Mouse (Mus musculus): ENCODE results near the gene Olfr558. TPM values are rescaled to one million over a fixed set of nuclear protein-coding genes. Genes with fewer than 3 reads are reported as not detected.

Olfr558 gene
- not detected in 2 replicates for polyA plus RNA-seq (2014; fragmentation: Nextera tagmentation; extraction: Ambion mirVana)

- DNase-seq (ENCODE audit: low spot score) (no peak), ATAC-seq (replicated peaks; ENCODE audit: low FRiP score) (no peak)
- Histone ChIP-seq H3K9ac (ENCODE audit: low read depth, low read length) (no peak within 1 kb of the TSS), H3K9me3 (ENCODE audit: control insufficient read depth, low read length) (no peaks in the 10 kb centered on the region), H3K27me3 (replicated peaks; ENCODE audit: control insufficient read depth, insufficient read depth, low read length) (no peaks in the 10 kb centered on the region), H3K4me1 (replicated peaks; ENCODE audit: control insufficient read depth, insufficient read depth, low read length) (no peaks in the 10 kb centered on the region), H3K4me3 (ENCODE audit: low read depth, low read length) (no peak within 1 kb of the TSS), H3K4me2 (no peak within 1 kb of the TSS), H3K36me3 (ENCODE audit: control insufficient read depth, insufficient read depth, low read length) (no peaks in the 10 kb centered on the region), H3K27ac (ENCODE audit: low read depth, low read length) (no peak within 1 kb of the TSS)
Measured at GRCm38 (mm10) chr7:102701915-102702314, at the start of gene Olfr558. Olfr558 (plus strand) TSS chr7:102702215.

DNA sequence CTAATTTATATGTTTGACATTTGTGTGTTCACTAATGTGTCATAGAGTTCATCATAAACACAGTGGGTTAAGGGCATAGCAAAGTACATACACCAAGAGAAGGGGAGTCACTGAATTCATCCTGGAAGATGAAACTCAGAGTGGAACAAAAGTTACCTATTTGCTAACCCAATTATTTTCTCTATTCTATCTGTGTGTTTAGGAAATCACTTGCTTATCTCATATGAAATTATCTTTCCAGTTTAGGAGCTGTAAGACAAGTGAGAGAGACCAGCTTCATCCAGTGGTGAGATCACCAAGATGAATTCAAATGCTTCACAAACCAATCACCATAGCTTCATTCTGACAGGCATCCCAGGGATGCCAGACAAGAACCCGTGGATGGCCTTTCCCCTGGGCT is 43.5 kb upstream of the Olfr558 start, which contains the start of gene Olfr555:
Olfr555 (plus strand) TSS at position 301 of the 400 bp plus-strand sequence.
- H3K4me2 ChIP-seq = no peak within 1 kb of the TSS
- no peak for DNase-seq (ENCODE audit: low spot score)
- no peak within 1 kb of the TSS for H3K9ac ChIP-seq (ENCODE audit: low read depth, low read length)
- no peak within 1 kb of the TSS for H3K4me3 ChIP-seq (ENCODE audit: low read depth, low read length)
- WGBS = 52% methylated on average over 1 of the region's 1 CpGs
- no peaks in the 10 kb centered on the region for H3K27me3 ChIP-seq (replicated peaks; ENCODE audit: control insufficient read depth, insufficient read depth, low read length)
- no peak within 1 kb of the TSS for H3K27ac ChIP-seq (ENCODE audit: low read depth, low read length)
- no peaks in the 10 kb centered on the region for H3K9me3 ChIP-seq (ENCODE audit: control insufficient read depth, low read length)
- no peaks in the 10 kb centered on the region for H3K36me3 ChIP-seq (ENCODE audit: control insufficient read depth, insufficient read depth, low read length)
- H3K4me1 ChIP-seq (replicated peaks; ENCODE audit: control insufficient read depth, insufficient read depth, low read length) = no peaks in the 10 kb centered on the region
- ATAC-seq (replicated peaks; ENCODE audit: low FRiP score) = no peak

DNA sequence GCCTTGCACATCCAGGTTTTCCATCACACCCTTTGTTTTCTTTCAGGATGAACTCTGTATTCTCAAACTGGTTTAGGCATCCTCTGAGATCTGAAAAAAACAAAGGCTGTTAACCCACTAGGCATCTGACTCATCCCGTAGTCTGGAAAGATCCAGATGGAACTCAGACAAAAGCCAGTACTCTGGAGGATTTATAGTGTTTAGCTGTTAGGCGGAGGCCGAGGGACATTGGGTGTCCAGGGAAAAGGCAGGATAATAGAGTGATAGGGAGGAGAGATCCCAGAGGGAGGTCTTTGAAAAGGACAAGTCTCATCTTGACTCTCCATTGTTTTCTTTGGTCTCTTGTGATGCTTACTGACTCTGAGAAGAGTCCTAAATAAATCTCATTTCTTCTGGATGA is 37.4 kb upstream of the Olfr558 start, which contains the start of gene Olfr556:
Olfr556 (plus strand) TSS at position 301 of the 400 bp plus-strand sequence.
- Histone ChIP-seq H3K27me3 (replicated peaks; ENCODE audit: control insufficient read depth, insufficient read depth, low read length) (no peaks in the 10 kb centered on the region), H3K27ac (ENCODE audit: low read depth, low read length) (no peak within 1 kb of the TSS), H3K9ac (ENCODE audit: low read depth, low read length) (no peak within 1 kb of the TSS), H3K4me1 (replicated peaks; ENCODE audit: control insufficient read depth, insufficient read depth, low read length) (no peaks in the 10 kb centered on the region), H3K36me3 (ENCODE audit: control insufficient read depth, insufficient read depth, low read length) (no peaks in the 10 kb centered on the region), H3K9me3 (ENCODE audit: control insufficient read depth, low read length) (no peaks in the 10 kb centered on the region), H3K4me3 (ENCODE audit: low read depth, low read length) (no peak within 1 kb of the TSS), H3K4me2 (no peak within 1 kb of the TSS)
- no peak for ATAC-seq (replicated peaks; ENCODE audit: low FRiP score)
- no peak for DNase-seq (ENCODE audit: low spot score)
- WGBS = 72% methylated on average over 3 of the region's 3 CpGs

- H3K4me3 ChIP-seq (ENCODE audit: low read depth, low read length) = no peak overlapping the region
- H3K27ac ChIP-seq (ENCODE audit: low read depth, low read length) = no peak overlapping the region
- no peaks in the 10 kb centered on the region for H3K9me3 ChIP-seq (ENCODE audit: control insufficient read depth, low read length)
- no peaks in the 10 kb centered on the region for H3K4me1 ChIP-seq (replicated peaks; ENCODE audit: control insufficient read depth, insufficient read depth, low read length)
- ATAC-seq (replicated peaks; ENCODE audit: low FRiP score) (no peak), DNase-seq (ENCODE audit: low spot score) (no peak)
- H3K27me3 ChIP-seq (replicated peaks; ENCODE audit: control insufficient read depth, insufficient read depth, low read length) = no peaks in the 10 kb centered on the region
- 22% methylated on average over 2 of the region's 2 CpGs for WGBS
- H3K36me3 ChIP-seq (ENCODE audit: control insufficient read depth, insufficient read depth, low read length) = no peaks in the 10 kb centered on the region
- H3K4me2 ChIP-seq = no peak overlapping the region
- H3K9ac ChIP-seq (ENCODE audit: low read depth, low read length) = no peak overlapping the region
Measured at GRCm38 (mm10) chr7:102665378-102665777, 36.6 kb upstream of the Olfr558 start.

GRCm38 (mm10) chr7:102676225-102676624 is 25.8 kb upstream of the Olfr558 start:
- no peak overlapping the region for H3K27ac ChIP-seq (ENCODE audit: low read depth, low read length)
- H3K36me3 ChIP-seq (ENCODE audit: control insufficient read depth, insufficient read depth, low read length) = no peaks in the 10 kb centered on the region
- no peak overlapping the region for H3K4me2 ChIP-seq
- no peak overlapping the region for H3K9ac ChIP-seq (ENCODE audit: low read depth, low read length)
- no peaks in the 10 kb centered on the region for H3K27me3 ChIP-seq (replicated peaks; ENCODE audit: control insufficient read depth, insufficient read depth, low read length)
- no peak overlapping the region for H3K4me3 ChIP-seq (ENCODE audit: low read depth, low read length)
- 83% methylated on average over 2 of the region's 2 CpGs for WGBS
- ATAC-seq (replicated peaks; ENCODE audit: low FRiP score) (no peak), DNase-seq (ENCODE audit: low spot score) (no peak)
- H3K9me3 ChIP-seq (ENCODE audit: control insufficient read depth, low read length) = no peaks in the 10 kb centered on the region
- H3K4me1 ChIP-seq (replicated peaks; ENCODE audit: control insufficient read depth, insufficient read depth, low read length) = no peaks in the 10 kb centered on the region

GRCm38 (mm10) chr7:102681916-102682315 is 20.1 kb upstream of the Olfr558 start:
- H3K4me1 ChIP-seq (replicated peaks; ENCODE audit: control insufficient read depth, insufficient read depth, low read length) = no peaks in the 10 kb centered on the region
- H3K27ac ChIP-seq (ENCODE audit: low read depth, low read length) = no peak overlapping the region
- DNase-seq (ENCODE audit: low spot score) (no peak), ATAC-seq (replicated peaks; ENCODE audit: low FRiP score) (no peak)
- H3K4me3 ChIP-seq (ENCODE audit: low read depth, low read length) = no peak overlapping the region
- WGBS = 79% methylated on average over 1 of the region's 1 CpGs
- H3K9me3 ChIP-seq (ENCODE audit: control insufficient read depth, low read length) = no peaks in the 10 kb centered on the region
- H3K36me3 ChIP-seq (ENCODE audit: control insufficient read depth, insufficient read depth, low read length) = no peaks in the 10 kb centered on the region
- no peaks in the 10 kb centered on the region for H3K27me3 ChIP-seq (replicated peaks; ENCODE audit: control insufficient read depth, insufficient read depth, low read length)
- no peak overlapping the region for H3K4me2 ChIP-seq
- H3K9ac ChIP-seq (ENCODE audit: low read depth, low read length) = no peak overlapping the region

DNA sequence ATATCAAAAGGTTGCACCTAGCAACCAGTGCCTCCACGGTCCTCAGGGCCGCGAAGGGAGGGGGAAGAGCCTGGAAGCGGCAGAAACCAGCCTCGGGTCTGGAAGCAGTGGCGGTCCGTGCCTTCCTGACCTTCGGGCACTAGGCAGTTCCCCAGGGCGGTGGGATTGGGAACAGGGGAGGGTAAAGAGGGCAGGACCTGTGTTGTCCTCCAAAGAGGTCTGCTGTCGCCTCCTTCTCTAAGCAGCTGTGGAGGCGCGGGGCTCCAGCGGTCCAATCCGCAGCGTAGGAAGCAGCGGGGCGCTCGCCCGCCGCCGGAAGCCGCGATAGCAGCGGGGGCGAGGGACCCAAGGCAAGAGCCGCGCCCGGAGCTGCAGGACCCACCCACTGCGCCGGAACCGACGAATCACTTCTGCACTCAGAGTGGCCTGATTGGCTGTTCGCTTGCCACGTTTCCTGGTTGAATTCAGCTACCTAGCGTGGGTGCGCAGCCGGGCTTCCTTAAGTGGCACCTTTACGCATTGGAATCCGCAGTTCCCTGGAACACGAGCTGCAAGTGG is 15.0 kb upstream of the Olfr558 start, which contains the start of gene Trim68:
Trim68 (minus strand) TSS at position 384 of the 558 bp plus-strand sequence.
- WGBS = under 1% methylated on average over 39 of the region's 40 CpGs
- H3K4me1 ChIP-seq (replicated peaks; ENCODE audit: control insufficient read depth, insufficient read depth, low read length) = no peaks in the 10 kb centered on the region
- DNase-seq (ENCODE audit: low spot score) = peak; percentile 82
- peak within 1 kb of the TSS; percentile 71 for H3K9ac ChIP-seq (ENCODE audit: low read depth, low read length)
- peak within 1 kb of the TSS; percentile 63 for H3K4me3 ChIP-seq (ENCODE audit: low read depth, low read length)
- H3K27me3 ChIP-seq (replicated peaks; ENCODE audit: control insufficient read depth, insufficient read depth, low read length) = no peaks in the 10 kb centered on the region
- no peaks in the 10 kb centered on the region for H3K9me3 ChIP-seq (ENCODE audit: control insufficient read depth, low read length)
- peak; percentile 99 for ATAC-seq (replicated peaks; ENCODE audit: low FRiP score)
- H3K36me3 ChIP-seq (ENCODE audit: control insufficient read depth, insufficient read depth, low read length) = no peaks in the 10 kb centered on the region
- peak within 1 kb of the TSS; percentile 80 for H3K4me2 ChIP-seq
- H3K27ac ChIP-seq (ENCODE audit: low read depth, low read length) = no peak within 1 kb of the TSS

GRCm38 (mm10) chr7:102695358-102696125 is 6.5 kb upstream of the Olfr558 start, which contains the start of gene Olfr557:
Olfr557 (plus strand) TSS chr7:102695910.
- 71% methylated on average over 5 of the region's 5 CpGs for WGBS
- no peak within 1 kb of the TSS for H3K9ac ChIP-seq (ENCODE audit: low read depth, low read length)
- 0 out of 2 replicates have a peak, but pooled peaks have one; percentile 7 for ATAC-seq (replicated peaks; ENCODE audit: low FRiP score)
- no peaks in the 10 kb centered on the region for H3K4me1 ChIP-seq (replicated peaks; ENCODE audit: control insufficient read depth, insufficient read depth, low read length)
- no peak within 1 kb of the TSS for H3K4me2 ChIP-seq
- H3K36me3 ChIP-seq (ENCODE audit: control insufficient read depth, insufficient read depth, low read length) = no peaks in the 10 kb centered on the region
- H3K9me3 ChIP-seq (ENCODE audit: control insufficient read depth, low read length) = no peaks in the 10 kb centered on the region
- DNase-seq (ENCODE audit: low spot score) = no peak
- no peak within 1 kb of the TSS for H3K4me3 ChIP-seq (ENCODE audit: low read depth, low read length)
- no peak within 1 kb of the TSS for H3K27ac ChIP-seq (ENCODE audit: low read depth, low read length)
- H3K27me3 ChIP-seq (replicated peaks; ENCODE audit: control insufficient read depth, insufficient read depth, low read length) = no peaks in the 10 kb centered on the region
